Mouse (Mus musculus) layer of hippocampus, adult 9-11 months (tissue): ENCODE data around the gene Lama1.

Experiments
- DNase-seq: peaks from one replicate; pipeline ENCODE4 v3.0.0; 2022

The Lama1 gene

GRCm38 (mm10) chr17:67696694-67697386, at the start of gene Lama1:
TSS of gene Lama1 (plus strand) at chr17:67697259.
- DNase-seq: peak; percentile 5

- peak; percentile 38 for DNase-seq
These were observed 45.6 kb upstream of the Lama1 start for GRCm38 (mm10) chr17:67651506-67651905.

GRCm38 (mm10) chr17:67664299-67664698, 32.8 kb upstream of the Lama1 start:
- no peak for DNase-seq

GRCm38 (mm10) chr17:67666981-67667380, 30.1 kb upstream of the Lama1 start:
- no peak for DNase-seq

- peak; percentile 10 for DNase-seq
These were observed 29.1 kb upstream of the Lama1 start for GRCm38 (mm10) chr17:67667981-67668380.

GRCm38 (mm10) chr17:67678576-67678975, 18.5 kb upstream of the Lama1 start:
- no peak for DNase-seq

- DNase-seq: no peak
These were observed 16.0 kb upstream of the Lama1 start for GRCm38 (mm10) chr17:67681084-67681483.

GRCm38 (mm10) chr17:67685022-67685743, 11.9 kb upstream of the Lama1 start:
- no peak for DNase-seq

- DNase-seq: no peak
These were observed 9.6 kb upstream of the Lama1 start for GRCm38 (mm10) chr17:67687505-67687904.

GRCm38 (mm10) chr17:67690689-67691088, 6.4 kb upstream of the Lama1 start:
- no peak for DNase-seq

- no peak for DNase-seq
These were observed 4.4 kb upstream of the Lama1 start for GRCm38 (mm10) chr17:67692651-67693050.

- DNase-seq: no peak
These were observed 3.2 kb upstream of the Lama1 start for GRCm38 (mm10) chr17:67693861-67694260.

- no peak for DNase-seq
These were observed 417 bp downstream of the Lama1 start for GRCm38 (mm10) chr17:67697461-67697891.

- no peak for DNase-seq
These were observed 1.2 kb downstream of the Lama1 start for GRCm38 (mm10) chr17:67698301-67698700.

- DNase-seq: no peak
These were observed 4.7 kb downstream of the Lama1 start for GRCm38 (mm10) chr17:67701761-67702160.

- no peak for DNase-seq
These were observed 5.9 kb downstream of the Lama1 start for GRCm38 (mm10) chr17:67702941-67703340.

- DNase-seq: no peak
These were observed 8.1 kb downstream of the Lama1 start for GRCm38 (mm10) chr17:67705035-67705769.

GRCm38 (mm10) chr17:67706372-67706771, 9.3 kb downstream of the Lama1 start:
- no peak for DNase-seq

GRCm38 (mm10) chr17:67707793-67708364, 10.8 kb downstream of the Lama1 start:
- DNase-seq: no peak

- no peak for DNase-seq
These were observed 13.3 kb downstream of the Lama1 start for GRCm38 (mm10) chr17:67710377-67710781.

- DNase-seq: no peak
These were observed 14.3 kb downstream of the Lama1 start for GRCm38 (mm10) chr17:67711361-67711760.

- no peak for DNase-seq
These were observed 15.9 kb downstream of the Lama1 start for GRCm38 (mm10) chr17:67712929-67713328.

- no peak for DNase-seq
These were observed 18.4 kb downstream of the Lama1 start for GRCm38 (mm10) chr17:67715466-67715865.
